Mouse (Mus musculus) liver (tissue): ENCODE results near the gene Fam3c.

Experiments used
- DNase-seq: peaks from one replicate; pipeline ENCODE4 v3.0.0-alpha.2; 2020; ENCODE audit warnings: mixed read lengths

Fam3c gene

GRCm38 (mm10) chr6:22351551-22351950 lies 4.5 kb downstream of the Fam3c start:
- no peak for DNase-seq

- no peak for DNase-seq
Measured at GRCm38 (mm10) chr6:22350239-22350571, 5.8 kb downstream of the Fam3c start.

GRCm38 (mm10) chr6:22349531-22350238 lies 6.4 kb downstream of the Fam3c start:
- DNase-seq = no peak

GRCm38 (mm10) chr6:22348975-22349374 lies 7.1 kb downstream of the Fam3c start:
- no peak for DNase-seq

GRCm38 (mm10) chr6:22348130-22348529 lies 7.9 kb downstream of the Fam3c start:
- DNase-seq = no peak

- DNase-seq = no peak
Measured at GRCm38 (mm10) chr6:22347132-22347902, 8.7 kb downstream of the Fam3c start.

GRCm38 (mm10) chr6:22344443-22344842 lies 11.6 kb downstream of the Fam3c start:
- no peak for DNase-seq

GRCm38 (mm10) chr6:22343706-22344105 lies 12.3 kb downstream of the Fam3c start:
- DNase-seq = no peak

- no peak for DNase-seq
Measured at GRCm38 (mm10) chr6:22343292-22343691, 12.8 kb downstream of the Fam3c start.

- DNase-seq = no peak
Measured at GRCm38 (mm10) chr6:22340779-22341178, 15.3 kb downstream of the Fam3c start.

GRCm38 (mm10) chr6:22339763-22340542 lies 16.1 kb downstream of the Fam3c start:
- no peak for DNase-seq

- DNase-seq = no peak
Measured at GRCm38 (mm10) chr6:22332548-22332947, 23.5 kb downstream of the Fam3c start.

GRCm38 (mm10) chr6:22330169-22330960 lies 25.7 kb downstream of the Fam3c start:
- no peak for DNase-seq

- DNase-seq = no peak
Measured at GRCm38 (mm10) chr6:22327931-22328330, 28.1 kb downstream of the Fam3c start.

GRCm38 (mm10) chr6:22327091-22327490 lies 29.0 kb downstream of the Fam3c start:
- no peak for DNase-seq

GRCm38 (mm10) chr6:22326289-22326688 lies 29.8 kb downstream of the Fam3c start:
- no peak for DNase-seq

- peak; percentile 69 for DNase-seq
Measured at GRCm38 (mm10) chr6:22325364-22326072, 30.5 kb downstream of the Fam3c start.

- no peak for DNase-seq
Measured at GRCm38 (mm10) chr6:22298059-22298458, 58.0 kb downstream of the Fam3c start.

- DNase-seq = no peak
Measured at GRCm38 (mm10) chr6:22297028-22297427, 59.0 kb downstream of the Fam3c start.

GRCm38 (mm10) chr6:22293922-22294321 lies 62.1 kb downstream of the Fam3c start:
- no peak for DNase-seq

- DNase-seq = no peak
Measured at GRCm38 (mm10) chr6:22292056-22292455, 64.0 kb downstream of the Fam3c start.

- DNase-seq = no peak
Measured at GRCm38 (mm10) chr6:22290790-22291189, 65.3 kb downstream of the Fam3c start.
